Mouse (Mus musculus) splenic B cell, adult 2 months (primary cell): ENCODE measurements around the gene Rhpn2.

Source experiments
- DNase-seq: peaks from one replicate; pipeline ENCODE4 v3.0.0-alpha.2; 2011; ENCODE audit warnings: low read depth, low spot score
- H3K27me3 ChIP-seq: 2 replicates; pipeline ENCODE4 v1.6.1; 2012; ENCODE audit warnings: mild to moderate bottlenecking, low read length, moderate library complexity, mixed read lengths; ENCODE audit not compliant: control insufficient read depth, poor library complexity, insufficient read depth, severe bottlenecking
- H3K36me3 ChIP-seq: 2 replicates; pipeline ENCODE4 v1.6.1; 2012; ENCODE audit warnings: mild to moderate bottlenecking, low read length, moderate library complexity, mixed read lengths; ENCODE audit not compliant: control insufficient read depth, poor library complexity, insufficient read depth, severe bottlenecking

Gene Rhpn2

GRCm38 (mm10) chr7:35365161-35365910, 31.4 kb downstream of the Rhpn2 start:
- Histone ChIP-seq H3K27me3 (no peaks in the 10 kb centered on the region), H3K36me3 (no peaks in the 10 kb centered on the region)
- DNase-seq: no peak

DNA sequence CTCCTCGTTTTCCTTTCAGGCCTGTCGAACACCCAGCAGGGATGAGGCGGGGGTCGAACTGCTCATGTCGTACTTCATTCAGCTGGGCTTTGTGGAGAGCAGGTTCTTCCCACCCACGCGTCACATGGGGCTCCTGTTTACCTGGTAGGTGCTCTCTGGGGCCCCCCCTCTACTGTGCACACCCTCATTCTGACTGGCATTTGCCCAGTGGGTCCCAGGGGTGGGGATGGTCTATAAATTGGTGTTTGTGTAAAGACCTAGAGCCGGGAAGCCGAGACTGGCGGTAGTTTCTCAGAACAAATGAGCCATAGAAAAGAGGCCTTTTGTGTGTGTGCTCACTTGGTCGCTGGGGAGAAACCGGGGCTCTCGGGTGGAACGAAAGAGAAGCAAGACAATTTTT, 37.1 kb downstream of the Rhpn2 start:
- no peak for DNase-seq
- no peaks in the 10 kb centered on the region for H3K27me3 ChIP-seq
- H3K36me3 ChIP-seq: no peaks in the 10 kb centered on the region

DNA sequence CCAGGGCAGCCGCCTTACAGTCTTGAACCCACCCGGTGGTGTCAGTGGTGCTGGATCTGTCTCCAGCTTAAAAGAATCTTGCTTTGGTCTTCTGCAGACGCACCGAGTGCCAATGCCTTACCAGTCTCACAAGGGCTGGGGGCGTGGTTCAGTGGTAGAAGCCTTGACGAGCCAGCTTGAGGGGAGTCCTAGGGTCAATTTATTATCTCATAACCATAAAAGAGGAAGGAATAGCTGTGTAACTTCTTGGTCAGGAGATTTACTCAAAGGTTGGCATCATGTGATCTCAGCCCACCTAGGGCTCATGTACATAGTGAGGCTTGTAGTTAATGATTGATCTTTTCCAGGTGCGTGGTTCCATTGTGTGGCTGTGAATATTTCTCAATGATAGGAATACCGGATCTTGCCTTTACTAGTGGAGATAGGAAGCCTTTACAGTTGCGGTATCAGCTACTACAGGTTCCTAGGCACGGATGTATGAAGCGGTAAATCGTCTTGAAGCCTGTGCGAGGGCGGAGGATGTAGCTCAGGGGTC, 38.6 kb downstream of the Rhpn2 start:
- H3K27me3 ChIP-seq: no peaks in the 10 kb centered on the region
- H3K36me3 ChIP-seq: no peaks in the 10 kb centered on the region
- no peak for DNase-seq

GRCm38 (mm10) chr7:35373146-35373989, 39.4 kb downstream of the Rhpn2 start:
- Histone ChIP-seq H3K27me3 (no peaks in the 10 kb centered on the region), H3K36me3 (no peaks in the 10 kb centered on the region)
- DNase-seq: no peak

DNA sequence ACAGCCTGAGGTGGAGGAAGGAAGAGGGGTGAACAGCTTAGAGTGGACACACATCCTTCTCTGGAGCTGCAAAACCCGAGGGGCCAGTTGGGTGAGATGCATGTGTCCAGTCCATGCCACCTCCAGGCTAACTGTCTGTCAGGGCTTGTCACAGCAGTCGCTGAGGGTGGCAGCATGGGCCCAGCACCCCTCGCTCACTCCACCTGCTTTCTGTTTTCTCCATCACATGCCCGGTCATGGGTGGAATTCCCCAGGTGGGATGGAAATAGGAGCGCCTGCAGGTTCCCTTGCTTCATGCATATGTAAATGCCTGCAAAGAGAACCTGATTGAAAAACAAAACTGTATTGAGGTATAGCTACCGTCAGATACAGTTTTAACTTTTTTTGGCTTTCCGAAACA, 40.3 kb downstream of the Rhpn2 start:
- Histone ChIP-seq H3K27me3 (no peaks in the 10 kb centered on the region), H3K36me3 (no peaks in the 10 kb centered on the region)
- no peak for DNase-seq

DNA sequence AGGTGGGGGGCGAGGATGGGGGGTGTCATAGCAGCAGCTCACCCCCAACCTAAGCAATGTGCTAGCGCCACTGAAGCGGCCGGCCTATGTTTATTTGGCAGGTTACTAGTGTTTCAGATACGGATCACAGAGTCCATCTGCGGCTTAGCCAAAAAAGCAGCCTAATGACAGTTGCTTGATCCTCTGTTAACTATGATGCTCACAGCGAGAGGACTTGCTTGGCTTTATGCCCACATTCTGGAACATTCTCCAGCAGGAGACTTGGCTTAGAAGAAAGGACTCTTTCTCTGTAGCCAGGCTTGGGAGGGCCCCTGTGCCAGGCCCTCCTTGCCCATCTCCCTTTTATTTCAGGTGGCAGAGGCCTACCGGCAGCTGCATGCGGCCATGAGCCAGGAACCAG, 42.7 kb downstream of the Rhpn2 start:
- Histone ChIP-seq H3K36me3 (no peaks in the 10 kb centered on the region), H3K27me3 (no peaks in the 10 kb centered on the region)
- no peak for DNase-seq

DNA sequence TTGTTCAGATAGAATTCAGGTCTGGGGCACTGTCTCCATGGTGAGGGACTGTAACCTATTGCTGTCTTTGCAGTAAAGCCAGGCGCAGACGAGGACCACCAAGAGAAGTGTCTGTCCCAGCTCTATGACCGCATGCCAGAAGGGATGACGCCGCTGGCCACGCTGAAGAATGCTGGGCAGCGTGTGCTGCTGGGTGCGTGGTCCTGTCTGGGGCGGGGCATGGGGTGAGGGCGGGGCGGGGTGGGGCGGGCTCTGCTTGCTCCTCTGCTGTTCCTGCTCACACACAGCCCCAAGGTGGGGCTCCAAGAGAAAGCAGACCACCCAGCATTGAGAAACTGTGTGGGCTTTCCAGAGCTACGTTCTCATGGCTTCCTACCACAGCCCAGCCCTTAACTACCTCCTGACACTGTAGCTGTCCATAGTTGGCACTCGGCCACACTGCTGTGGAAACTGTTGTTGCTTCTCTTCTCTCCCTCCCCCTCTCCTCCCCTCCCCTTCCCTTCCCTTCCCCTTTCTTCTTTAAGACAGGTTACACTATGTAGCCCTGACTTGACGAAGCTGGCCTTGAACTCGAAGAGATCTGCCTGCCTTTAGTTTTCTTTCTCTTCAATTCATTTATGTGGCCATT, 45.6 kb downstream of the Rhpn2 start:
- peak; percentile 26 for DNase-seq
- H3K27me3 ChIP-seq: no peaks in the 10 kb centered on the region
- no peaks in the 10 kb centered on the region for H3K36me3 ChIP-seq

DNA sequence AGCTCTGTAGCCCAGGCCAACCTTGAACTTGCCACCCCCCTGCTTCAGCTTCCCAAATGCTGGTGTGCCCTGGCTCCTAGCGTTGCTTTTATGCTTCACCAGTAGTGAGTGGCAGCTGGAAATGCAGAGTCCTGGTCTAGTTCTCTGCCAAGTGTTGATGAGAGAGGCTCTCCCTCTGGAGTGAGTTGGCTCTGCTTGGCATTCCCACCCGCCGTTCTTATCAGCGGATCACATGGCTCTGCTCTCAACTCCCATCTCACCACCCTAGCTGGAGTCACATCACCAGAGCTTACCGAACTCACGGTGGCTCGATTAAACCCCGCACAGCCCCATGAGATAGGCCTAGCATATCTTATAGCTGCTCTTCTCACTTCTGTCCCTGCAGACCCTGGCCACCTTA, 46.4 kb downstream of the Rhpn2 start:
- DNase-seq: no peak
- Histone ChIP-seq H3K27me3 (no peaks in the 10 kb centered on the region), H3K36me3 (no peaks in the 10 kb centered on the region)

DNA sequence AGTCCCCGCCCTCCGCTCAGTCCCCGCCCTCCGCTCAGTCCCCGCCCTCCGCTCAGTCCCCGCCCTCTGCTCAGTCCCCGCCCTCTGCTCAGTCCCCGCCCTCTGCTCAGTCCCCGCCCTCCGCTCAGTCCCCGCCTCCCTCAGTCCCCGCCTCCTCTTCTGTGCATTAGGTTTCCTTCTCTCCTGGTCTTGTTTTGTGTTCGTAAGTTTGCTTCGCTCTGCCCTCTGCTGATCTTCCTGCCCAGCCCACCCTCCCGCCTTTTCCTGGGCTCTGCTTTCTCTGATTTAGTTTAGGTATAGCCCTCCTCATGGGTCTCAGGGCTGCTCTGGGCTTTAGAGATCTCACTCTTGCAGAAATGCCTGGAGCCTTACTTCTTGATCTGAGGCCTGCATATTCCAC, 47.9 kb downstream of the Rhpn2 start:
- no peaks in the 10 kb centered on the region for H3K36me3 ChIP-seq
- H3K27me3 ChIP-seq: no peaks in the 10 kb centered on the region
- DNase-seq: no peak

GRCm38 (mm10) chr7:35382706-35383353, 48.9 kb downstream of the Rhpn2 start:
- DNase-seq: peak; percentile 7
- no peaks in the 10 kb centered on the region for H3K27me3 ChIP-seq
- no peaks in the 10 kb centered on the region for H3K36me3 ChIP-seq

DNA sequence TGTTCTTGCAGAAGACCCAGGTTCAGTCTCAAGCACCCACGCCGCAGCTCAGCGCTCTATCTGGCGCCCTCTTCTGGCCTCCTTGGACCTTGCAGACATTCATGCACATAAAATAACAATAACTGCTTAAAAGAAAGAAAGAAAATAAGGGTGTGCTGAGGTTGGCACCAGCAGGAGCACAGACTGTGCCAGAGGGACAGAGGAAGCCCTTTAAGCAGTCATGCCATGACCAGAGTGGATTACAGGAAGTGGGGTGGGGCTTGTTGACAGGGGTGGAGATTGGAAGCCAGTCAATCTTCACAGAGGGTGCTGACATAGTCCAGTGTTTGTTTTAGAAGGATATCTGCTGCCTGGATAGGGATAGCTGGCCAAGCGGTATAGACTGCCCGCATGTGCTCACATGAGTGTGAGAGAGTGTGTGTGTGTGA, 52.6 kb downstream of the Rhpn2 start:
- H3K27me3 ChIP-seq: no peaks in the 10 kb centered on the region
- peak; percentile 28 for DNase-seq
- no peaks in the 10 kb centered on the region for H3K36me3 ChIP-seq

DNA sequence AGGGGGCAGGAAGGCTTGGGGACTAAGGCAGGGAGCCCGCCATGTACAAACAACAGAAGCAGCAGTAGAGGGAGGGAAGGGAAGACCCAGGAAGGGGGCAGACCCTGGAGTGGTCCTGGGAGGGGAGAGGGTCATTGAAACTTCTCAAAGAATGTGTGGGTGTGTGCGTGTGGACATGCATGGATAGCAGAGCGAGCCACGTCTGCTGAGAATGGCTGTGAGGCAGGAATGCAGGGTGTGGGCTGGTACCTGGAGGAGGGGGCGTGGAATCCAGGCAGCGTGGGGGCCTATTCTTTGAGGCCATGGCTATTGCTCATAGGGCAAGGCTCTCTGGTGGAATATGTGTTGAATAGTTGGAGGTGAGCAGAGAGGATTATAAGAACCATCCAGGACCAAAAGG, 54.7 kb downstream of the Rhpn2 start:
- no peak for DNase-seq
- Histone ChIP-seq H3K36me3 (no peaks in the 10 kb centered on the region; the same call in 1 of the 2 replicates), H3K27me3 (no peaks in the 10 kb centered on the region)

GRCm38 (mm10) chr7:35392935-35393334, 59.0 kb downstream of the Rhpn2 start:
- H3K36me3 ChIP-seq: peaks cover 8% of the 10 kb centered on the region
- H3K27me3 ChIP-seq: no peaks in the 10 kb centered on the region
- DNase-seq: peak; percentile 20

- DNase-seq: peak; percentile 10
Observed at GRCm38 (mm10) chr7:35395734-35396456, 61.9 kb downstream of the Rhpn2 start.

More at GRCm38 (mm10) chr7:35395734-35396456, 61.9 kb downstream of the Rhpn2 start:
- peaks cover 8% of the 10 kb centered on the region for H3K36me3 ChIP-seq
- H3K27me3 ChIP-seq: no peaks in the 10 kb centered on the region
